Mouse (Mus musculus) kidney, adult 18-20 months (tissue): ENCODE data around the gene Trappc13.
"Not testable (repeated sequence)": the region's sequence is repeated elsewhere in the genome, so short reads cannot be mapped to it uniquely, and the experiment has no call there.

Experiments used
- DNase-seq: peaks from one replicate; pipeline ENCODE4 v3.0.0; 2021

Gene Trappc13

DNA sequence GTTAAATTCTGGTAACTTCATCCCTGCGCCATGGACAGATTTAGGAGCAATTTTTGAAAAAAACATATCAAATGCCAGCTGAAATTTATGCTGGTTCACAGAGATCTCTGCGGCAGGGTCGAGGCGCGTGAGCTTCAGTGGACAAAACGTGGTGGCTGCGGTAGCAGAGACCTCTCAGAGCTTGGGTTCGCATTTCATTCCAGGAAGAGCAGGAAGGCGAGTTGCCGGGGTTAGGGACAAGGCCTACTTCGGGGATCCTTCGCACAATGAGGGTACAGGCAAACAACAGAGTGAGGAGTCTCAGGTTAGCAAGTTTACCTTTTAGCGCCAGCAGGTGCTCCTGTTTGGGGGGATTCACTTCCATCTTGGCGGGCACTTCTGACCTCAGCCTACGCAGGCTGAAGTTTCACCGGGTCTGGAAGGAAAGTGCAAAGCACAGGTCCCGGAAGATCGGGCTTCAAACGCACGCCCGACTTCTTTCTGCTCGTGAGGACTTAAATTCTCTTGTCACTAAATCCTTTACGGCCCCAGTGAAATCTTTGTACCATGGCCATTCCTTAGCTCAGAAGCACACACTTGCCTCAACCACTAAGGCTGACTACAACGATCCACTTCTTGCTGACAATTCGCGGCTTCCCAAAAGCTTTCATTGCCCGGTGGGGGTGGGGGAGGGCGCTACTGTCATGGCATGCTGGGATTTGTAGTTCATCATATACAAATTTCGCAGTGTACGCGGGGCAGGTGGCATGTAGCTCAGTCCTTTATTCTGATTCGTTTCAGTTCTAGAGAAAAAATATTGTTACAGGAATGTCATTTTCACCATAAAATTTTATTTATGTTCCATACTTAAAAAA is at the start of gene Trappc13:
Gene Trappc13, minus strand, starts transcription at position 674 of the 854 bp plus-strand sequence.
- DNase-seq, result peak; percentile 90

- DNase-seq, result no peak
Measured at GRCm38 (mm10) chr13:104227478-104227877, 49.2 kb upstream of the Trappc13 start.

- no peak for DNase-seq
Measured at GRCm38 (mm10) chr13:104204313-104204712, 26.0 kb upstream of the Trappc13 start.

GRCm38 (mm10) chr13:104195891-104196290 is 17.6 kb upstream of the Trappc13 start:
- not testable (repeated sequence) for DNase-seq

DNA sequence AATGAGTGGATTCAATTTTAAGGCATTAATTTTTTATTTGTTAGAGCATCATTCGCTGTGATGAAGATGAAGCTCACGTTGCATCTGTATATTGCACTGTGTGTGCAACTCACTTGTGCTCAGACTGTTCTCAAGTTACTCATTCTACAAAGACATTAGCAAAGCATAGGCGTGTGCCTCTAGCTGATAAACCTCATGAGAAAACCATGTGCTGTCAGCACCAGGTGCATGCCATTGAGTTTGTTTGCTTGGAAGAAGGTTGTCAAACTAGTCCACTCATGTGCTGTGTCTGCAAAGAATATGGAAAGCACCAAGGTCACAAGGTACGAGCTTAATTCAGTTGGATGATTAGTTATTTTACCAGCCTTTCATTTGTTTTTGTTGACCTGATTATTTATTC is 9.1 kb upstream of the Trappc13 start:
- DNase-seq, result no peak

GRCm38 (mm10) chr13:104179176-104179888 is 1.1 kb upstream of the Trappc13 start:
- no peak for DNase-seq

DNA sequence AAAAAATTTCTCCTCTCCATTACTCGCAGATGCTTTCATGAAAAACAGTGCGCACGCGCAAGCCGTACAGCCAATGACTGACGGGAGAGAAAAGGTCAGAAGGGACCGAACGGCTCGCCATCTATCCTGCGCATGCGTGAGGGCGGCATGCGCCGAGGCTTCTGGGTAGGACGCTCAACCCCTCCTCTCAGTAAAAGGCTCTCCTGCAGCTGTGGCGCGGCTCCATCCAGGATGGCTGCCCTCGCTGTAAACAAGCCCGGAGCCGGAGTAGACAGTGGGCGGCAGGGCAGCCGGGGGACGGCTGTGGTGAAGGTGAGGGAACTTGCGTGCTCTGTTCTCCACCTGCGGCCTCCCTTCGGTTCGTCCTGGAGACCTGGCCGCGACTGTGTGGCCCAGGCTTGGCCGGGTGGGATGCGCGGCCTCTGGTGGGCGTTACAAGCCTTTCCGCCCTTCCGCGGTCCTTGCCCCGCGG is 417 bp upstream of the Trappc13 start, which contains the start of gene Trim23:
Gene Trim23, plus strand, starts transcription at position 148 of the 472 bp plus-strand sequence.
- peak; percentile 95 for DNase-seq

DNA sequence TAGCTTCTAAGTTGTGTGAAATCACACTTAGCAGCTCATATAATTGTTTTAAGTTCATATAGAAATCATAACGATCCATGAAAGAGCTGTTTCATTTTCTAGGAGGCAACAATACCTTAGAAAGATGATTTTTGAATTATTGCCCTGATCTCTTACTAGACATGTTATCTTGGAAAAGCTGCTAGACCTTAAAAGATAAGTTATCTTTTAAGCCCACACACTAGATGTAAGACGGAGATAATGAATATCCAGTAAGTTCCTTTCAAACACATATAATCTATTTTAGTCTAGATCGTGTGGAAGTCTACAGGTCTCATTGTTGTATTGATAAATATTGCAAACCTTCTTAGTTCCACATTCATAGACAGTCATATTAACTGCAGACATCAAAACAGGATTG is 1.4 kb downstream of the Trappc13 start:
- DNase-seq, result no peak

- DNase-seq, result no peak
Measured at GRCm38 (mm10) chr13:104172498-104172897, 5.8 kb downstream of the Trappc13 start.

GRCm38 (mm10) chr13:104171711-104172110 is 6.6 kb downstream of the Trappc13 start:
- no peak for DNase-seq

DNA sequence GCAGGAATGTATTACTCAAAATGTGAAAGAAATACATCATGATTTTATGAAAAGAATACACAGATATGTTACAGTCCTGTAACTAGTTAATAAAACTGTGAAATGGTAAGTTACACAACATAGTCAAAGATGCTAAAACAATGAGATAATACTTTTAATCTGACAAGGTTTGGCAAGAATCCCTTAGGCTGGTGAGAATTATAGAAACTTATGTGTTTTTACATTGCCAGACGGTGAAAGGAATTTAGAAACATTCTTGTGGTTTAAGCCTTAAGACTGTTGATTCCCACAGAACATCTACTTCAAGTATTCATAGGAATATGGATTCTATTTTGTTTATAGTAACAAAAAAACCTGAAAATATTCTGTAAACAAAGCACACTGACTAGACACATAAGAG is 22.6 kb downstream of the Trappc13 start:
- no peak for DNase-seq

GRCm38 (mm10) chr13:104155106-104155505 is 23.2 kb downstream of the Trappc13 start:
- DNase-seq, result no peak

GRCm38 (mm10) chr13:104154180-104154579 is 24.1 kb downstream of the Trappc13 start:
- DNase-seq, result no peak

- no peak for DNase-seq
Measured at GRCm38 (mm10) chr13:104145646-104146045, 32.6 kb downstream of the Trappc13 start.

DNA sequence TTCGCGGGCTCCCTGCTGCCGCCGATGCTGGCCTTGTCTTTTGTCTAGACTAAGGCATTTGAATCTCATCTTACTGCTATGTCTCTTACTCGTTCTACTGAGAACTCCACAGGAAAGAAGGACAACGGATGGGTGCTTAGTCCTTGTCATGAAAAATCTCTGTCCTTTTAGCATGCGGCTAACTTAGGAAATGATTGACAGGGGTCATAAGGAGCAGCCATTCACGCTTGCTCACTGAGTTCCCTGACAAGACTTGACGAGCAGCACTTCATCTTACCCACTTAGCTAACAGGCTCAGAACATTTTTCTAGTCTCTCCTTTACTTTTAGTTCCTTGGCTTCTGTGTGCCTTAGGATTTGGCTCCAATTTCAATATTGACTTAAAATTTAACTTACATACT is 33.4 kb downstream of the Trappc13 start:
- DNase-seq, result no peak

DNA sequence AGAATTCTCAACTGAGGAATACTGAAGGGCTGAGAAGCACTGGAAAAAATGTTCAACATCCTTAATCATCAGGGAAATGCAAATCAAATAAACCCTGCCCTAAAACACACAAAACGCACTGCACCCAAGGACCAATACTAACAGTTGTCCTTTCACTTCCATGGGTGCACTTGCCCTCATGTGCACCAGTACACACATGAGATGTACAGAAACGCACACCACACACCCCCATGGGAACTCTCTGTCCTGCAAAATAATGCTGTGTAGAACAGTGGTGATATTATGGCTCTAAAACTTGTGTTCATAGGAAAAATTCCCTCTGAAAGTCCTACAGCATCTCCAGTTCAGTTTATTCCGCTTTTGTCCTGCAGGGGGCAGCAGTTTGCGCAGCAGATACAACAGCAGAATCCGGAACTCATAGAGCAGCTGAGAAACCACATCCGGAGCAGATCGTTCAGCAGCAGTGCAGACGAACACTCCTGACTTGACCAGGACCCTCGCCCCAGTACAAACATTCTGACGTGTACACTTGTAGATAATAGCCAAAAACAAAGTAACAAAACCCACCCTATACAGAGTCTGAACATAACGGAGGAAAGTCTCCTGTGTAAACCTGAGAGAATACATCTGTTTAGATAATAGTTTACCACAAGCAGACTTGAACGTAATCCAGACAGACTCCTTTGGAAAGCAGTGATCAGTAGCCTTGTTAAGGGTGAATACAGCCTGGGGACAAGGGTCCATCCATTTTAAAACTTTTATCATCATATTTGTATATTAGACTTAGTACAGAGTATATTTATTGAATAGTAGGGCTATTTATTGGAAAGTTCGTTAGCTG is 38.7 kb downstream of the Trappc13 start:
- peak; percentile 84 for DNase-seq

DNA sequence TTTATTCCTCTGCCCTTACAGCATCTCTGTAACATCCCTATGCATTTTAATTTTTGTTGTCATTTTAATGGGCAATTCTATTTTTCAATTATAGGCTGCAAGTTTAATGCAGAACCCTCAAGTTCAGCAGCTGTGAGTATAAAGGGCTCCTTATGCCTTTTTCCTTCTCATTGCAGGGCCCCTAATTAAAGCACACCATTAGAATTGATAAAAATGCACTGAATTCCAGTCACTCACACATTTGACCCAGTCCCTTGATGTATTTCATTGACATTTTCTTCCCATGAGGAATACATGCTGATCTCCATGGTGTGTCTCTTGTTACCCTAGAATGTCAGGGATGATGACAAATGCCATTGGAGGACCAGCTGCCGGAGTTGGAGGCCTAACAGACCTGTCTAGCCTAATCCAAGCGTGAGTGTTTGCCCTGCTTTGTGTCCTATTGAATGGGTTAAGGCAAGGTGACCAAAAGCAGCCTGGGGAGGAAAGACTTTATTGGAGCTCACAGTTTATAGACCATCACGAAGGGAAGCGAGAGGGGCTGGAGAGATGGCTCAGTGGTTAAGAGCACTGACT is 43.7 kb downstream of the Trappc13 start:
- DNase-seq, result no peak

GRCm38 (mm10) chr13:104132561-104132960 is 45.7 kb downstream of the Trappc13 start:
- no peak for DNase-seq

DNA sequence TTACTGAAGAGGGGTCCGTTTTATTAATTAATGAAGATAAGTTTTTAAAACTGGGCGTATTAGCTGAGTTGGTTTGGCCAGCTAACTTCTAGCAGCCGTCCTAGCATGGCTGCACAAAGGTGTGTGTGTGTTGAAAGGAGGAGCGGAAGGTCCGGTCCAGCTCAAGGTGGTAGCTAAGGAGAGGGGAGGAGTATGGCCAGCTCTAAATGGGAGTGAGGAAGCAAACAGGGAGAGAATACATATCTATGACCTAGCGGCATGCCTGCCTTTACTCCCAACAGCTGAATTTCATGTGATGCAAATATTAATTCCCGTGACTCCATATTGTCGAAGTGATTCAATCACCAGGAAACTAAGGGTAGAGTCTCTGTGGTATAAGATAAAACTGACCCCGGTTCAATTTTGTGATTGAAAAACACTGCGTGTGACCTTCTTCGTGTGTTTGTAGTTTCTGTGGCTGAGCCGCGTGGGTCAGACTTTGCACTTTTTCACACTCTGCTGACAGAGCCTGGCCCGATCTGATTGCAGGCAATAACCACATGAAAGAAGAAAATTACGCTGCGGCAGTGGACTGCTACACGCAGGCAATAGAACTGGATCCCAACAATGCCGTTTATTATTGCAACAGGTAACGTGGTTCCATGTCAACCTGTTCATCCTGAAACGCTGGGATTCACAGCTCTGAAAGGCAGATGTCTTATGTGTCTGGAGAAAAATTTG is 54.4 kb downstream of the Trappc13 start:
- no peak for DNase-seq

DNA sequence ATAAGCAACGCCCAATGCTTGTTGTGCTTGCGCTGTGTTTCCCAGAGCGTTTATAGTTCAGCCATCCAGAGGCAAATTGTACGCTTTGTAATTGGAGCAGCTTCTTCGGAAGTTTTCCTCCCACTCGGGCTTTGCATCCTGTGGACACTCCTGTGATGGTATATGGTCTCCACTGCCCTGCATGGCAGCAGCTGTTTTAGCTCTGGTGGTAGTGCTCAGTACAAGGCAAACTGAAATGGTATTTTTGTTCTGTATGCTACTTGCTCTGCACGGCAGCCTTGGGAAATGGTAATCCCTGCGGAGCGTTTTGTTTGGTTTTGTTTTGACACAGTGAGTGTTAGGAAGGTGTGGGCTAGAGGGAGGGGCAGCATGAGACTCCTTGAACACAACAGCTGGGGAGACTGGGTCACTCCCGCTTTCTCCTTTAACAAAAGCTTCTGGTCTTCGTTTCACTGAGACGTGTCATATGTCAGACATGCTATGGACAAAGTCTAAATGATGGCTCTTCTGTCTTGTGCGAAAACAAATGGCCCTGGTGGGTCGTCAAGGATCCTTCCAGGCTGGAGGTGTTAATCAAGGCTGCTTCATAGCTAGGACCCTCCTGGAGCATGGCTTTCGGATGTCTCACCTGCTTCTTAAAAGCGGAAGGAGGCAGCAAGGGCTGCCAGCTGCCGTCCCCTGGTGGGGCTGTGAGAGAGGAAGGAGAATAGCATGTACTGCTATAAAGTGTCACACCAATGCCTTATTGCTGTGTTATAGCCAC is 56.0 kb downstream of the Trappc13 start:
- DNase-seq, result no peak

- no peak for DNase-seq
Measured at GRCm38 (mm10) chr13:104114827-104115226, 63.4 kb downstream of the Trappc13 start.
